Mouse (Mus musculus): ENCODE measurements around the gene Evx2. TPM values are rescaled to one million over a fixed set of nuclear protein-coding genes. Genes with fewer than 3 reads are reported as not detected.

Evx2 gene
- total RNA-seq, 2 experiments from 2014 or later: not detected

GRCm38 (mm10) chr2:74696442-74697335, 37.3 kb upstream of the Evx2 start:
- ATAC-seq (replicated peaks; ENCODE audit: low FRiP score, poor library complexity, severe bottlenecking): no peak

- ATAC-seq (replicated peaks; ENCODE audit: low FRiP score, poor library complexity, severe bottlenecking): no peak
Observed at GRCm38 (mm10) chr2:74695813-74696430, 36.6 kb upstream of the Evx2 start.

DNA sequence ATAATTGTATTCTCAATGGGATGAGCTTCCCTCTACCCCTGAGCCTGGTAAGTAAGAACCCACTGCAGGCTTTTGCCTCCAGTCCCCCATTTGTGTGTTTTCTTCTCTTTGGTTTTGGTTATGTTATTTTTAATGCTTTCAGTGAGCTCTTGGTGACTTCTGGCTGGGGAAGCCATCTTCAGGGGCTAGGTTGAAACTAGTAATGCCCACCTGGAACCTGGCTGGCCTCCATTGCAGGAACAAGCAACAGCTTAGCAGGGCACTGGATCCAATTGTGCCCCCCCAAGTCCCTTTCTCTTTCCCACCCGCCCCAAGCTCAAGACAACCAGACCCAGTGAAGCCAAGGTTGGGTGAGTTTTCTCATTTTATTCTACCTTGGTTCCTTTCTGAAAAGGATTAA, 36.0 kb upstream of the Evx2 start:
- ATAC-seq (replicated peaks; ENCODE audit: low FRiP score, poor library complexity, severe bottlenecking): no peak

- no peak for ATAC-seq (replicated peaks; ENCODE audit: low FRiP score, poor library complexity, severe bottlenecking)
Observed at GRCm38 (mm10) chr2:74694066-74694465, 34.7 kb upstream of the Evx2 start.

DNA sequence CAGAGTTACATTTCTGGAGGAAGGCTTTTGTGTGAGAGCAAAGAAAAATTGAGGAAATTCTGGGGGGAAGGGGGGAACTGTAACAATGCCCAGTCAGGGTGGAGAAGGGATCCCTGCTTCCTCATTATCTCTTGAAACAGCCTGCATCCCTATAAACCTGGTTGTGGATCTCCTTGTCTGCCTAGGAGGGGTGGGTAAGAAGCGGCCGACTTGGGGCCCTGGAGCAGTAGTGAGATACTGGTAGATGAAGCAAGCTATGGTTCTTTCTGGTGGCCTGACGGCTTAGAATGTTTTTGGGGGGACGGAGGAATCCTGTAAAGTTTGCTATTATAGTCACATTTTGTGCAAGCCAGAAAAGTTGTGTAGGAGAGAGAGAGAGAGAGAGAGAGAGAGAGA, 34.1 kb upstream of the Evx2 start:
- ATAC-seq (replicated peaks; ENCODE audit: low FRiP score, poor library complexity, severe bottlenecking): no peak

GRCm38 (mm10) chr2:74692808-74693431, 33.6 kb upstream of the Evx2 start:
- ATAC-seq (replicated peaks; ENCODE audit: low FRiP score, poor library complexity, severe bottlenecking): no peak

DNA sequence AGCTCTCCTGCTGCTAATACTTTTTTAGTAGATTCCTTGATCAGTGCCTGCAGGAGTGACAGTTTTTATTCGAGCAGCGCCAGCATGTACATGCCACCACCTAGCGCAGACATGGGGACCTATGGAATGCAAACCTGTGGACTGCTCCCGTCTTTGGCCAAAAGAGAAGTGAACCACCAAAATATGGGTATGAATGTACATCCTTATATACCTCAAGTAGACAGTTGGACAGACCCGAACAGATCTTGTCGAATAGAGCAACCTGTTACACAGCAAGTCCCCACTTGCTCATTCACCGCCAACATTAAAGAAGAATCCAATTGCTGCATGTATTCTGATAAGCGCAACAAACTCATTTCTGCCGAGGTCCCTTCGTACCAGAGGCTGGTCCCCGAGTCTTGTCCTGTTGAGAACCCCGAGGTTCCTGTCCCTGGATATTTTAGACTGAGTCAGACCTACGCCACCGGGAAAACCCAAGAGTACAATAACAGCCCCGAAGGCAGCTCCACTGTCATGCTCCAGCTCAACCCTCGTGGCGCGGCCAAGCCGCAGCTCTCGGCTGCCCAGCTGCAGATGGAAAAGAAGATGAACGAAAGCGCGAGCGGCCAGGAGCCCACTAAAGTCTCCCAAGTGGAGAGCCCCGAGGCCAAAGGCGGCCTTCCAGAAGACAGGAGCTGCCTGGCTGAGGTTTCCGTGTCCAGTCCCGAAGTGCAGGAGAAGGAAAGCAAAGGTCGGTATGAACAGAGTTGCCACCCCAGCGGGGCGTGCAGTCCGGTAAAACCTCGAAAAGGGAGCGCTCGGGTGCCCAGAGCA, 32.8 kb upstream of the Evx2 start:
- ATAC-seq (replicated peaks; ENCODE audit: low FRiP score, poor library complexity, severe bottlenecking): no peak

- no peak for ATAC-seq (replicated peaks; ENCODE audit: low FRiP score, poor library complexity, severe bottlenecking)
Observed at GRCm38 (mm10) chr2:74691022-74691951, 31.9 kb upstream of the Evx2 start, which contains the start of gene Hoxd10. Gene Hoxd10, plus strand, starts transcription at chr2:74691924.

- no peak for ATAC-seq (replicated peaks; ENCODE audit: low FRiP score, poor library complexity, severe bottlenecking)
Observed at GRCm38 (mm10) chr2:74690338-74690716, 31.0 kb upstream of the Evx2 start.

DNA sequence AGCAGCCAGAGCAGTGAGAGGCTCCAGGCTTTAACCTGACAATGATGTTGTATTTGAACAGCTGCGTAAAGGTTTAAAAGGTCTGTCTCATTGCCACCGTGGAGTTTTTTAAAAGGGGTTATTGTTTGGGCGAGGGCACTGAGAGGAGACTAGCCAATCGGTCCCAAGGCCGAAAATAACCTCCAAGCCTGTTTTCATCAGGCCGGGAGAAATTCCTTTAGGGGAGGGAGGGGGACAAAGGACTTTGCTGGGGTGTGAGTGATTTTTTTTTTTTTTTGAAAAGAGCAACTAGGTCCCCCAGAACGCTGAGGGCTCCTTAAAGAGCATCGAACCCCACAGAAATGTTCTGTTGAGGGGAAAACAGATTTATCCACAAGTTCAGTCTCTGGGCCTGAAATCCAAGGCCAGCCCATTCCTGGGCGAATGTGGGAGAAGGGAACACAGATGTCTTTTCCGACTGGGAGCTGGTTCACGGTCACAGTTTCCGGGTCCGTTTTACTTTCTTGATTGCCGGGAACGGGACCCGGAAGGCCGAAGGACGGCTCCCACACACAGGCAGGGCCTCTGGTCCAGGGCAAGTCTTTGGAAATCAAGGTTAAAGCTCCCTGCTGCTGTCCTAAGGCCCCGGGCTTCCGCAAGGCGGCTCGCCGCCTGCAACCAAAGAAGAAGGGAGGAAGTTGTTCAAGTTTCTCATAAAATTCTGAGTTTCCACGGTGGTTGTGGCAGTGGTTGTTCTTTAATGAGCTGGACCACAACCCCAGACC, 30.4 kb upstream of the Evx2 start:
- no peak for ATAC-seq (replicated peaks; ENCODE audit: low FRiP score, poor library complexity, severe bottlenecking)

DNA sequence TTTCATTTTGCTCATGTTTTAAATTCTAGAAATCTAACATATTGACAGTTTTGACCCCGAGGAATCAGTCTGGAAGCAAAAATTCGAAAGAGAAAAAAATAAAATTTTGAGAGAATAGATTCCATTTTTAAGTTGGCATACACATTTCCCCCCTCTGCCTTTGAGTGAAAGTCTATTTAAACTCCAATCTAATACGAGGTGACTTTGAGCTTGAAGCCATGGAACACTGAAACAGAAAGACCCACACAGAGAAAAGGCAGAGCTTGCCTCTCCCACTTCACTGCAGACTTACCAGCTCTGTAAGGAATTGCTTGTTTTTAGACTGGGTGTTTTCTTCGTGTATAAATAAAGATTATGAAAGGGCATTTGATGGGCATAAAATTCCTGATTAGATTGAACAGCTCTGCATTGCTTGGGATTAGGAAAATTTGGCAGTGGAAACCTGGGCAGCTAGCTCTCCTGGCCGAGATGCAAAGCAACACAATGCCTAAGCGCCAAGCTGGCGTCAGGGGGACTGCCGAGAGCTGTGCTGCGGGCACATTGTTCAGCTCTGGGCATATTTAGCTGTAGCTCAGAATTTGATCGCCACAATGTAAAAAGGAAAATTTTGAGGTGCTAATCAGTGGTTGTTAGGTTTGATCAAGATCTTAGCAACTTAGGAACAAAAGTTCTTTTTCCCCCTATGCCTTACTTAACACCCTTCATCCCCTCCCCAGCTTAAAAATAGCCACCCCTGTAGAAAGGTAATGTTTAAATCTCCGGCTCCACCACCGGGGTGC, 29.6 kb upstream of the Evx2 start:
- no peak for ATAC-seq (replicated peaks; ENCODE audit: low FRiP score, poor library complexity, severe bottlenecking)

DNA sequence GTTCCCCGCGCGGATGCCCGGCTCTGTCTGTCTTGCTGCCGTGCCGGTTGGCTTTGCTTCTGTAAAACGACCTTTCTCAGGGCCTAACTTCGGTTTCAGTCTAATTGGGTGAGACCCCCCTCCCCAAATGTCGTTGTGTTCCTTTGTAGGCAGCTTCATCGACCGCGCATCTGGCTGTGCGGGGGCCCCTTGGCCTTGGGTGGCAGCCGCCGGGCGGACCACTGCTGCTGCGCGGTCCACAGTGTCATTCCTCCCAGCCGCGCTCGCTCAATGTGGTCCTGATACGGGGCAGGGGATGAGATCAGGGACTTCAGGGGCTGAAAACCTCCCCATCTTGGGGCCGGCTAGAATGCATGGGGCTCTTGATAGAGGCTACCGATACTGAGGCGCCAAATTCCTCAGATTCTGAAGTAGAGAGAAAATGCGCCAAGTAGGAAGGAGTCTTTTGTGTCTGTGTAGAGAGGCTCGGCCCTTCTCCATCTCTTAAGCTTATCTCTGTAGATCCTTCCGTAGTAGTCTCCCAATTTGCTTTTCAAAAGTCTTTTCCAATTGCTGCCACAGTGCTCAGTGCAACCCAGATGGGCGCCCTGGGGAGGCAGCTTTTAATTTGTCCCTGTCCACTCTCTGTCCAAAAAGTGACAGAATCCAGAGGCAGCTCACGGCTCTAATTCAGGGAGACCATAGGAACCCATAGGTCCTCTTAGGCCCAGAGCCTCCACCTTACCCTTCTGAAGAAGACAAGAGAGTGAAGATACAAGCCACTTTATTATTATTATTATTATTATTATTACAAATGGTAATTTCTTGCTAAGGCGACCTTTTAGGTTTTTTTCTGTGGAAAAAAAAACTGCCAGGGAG, 28.6 kb upstream of the Evx2 start:
- no peak for ATAC-seq (replicated peaks; ENCODE audit: low FRiP score, poor library complexity, severe bottlenecking)

DNA sequence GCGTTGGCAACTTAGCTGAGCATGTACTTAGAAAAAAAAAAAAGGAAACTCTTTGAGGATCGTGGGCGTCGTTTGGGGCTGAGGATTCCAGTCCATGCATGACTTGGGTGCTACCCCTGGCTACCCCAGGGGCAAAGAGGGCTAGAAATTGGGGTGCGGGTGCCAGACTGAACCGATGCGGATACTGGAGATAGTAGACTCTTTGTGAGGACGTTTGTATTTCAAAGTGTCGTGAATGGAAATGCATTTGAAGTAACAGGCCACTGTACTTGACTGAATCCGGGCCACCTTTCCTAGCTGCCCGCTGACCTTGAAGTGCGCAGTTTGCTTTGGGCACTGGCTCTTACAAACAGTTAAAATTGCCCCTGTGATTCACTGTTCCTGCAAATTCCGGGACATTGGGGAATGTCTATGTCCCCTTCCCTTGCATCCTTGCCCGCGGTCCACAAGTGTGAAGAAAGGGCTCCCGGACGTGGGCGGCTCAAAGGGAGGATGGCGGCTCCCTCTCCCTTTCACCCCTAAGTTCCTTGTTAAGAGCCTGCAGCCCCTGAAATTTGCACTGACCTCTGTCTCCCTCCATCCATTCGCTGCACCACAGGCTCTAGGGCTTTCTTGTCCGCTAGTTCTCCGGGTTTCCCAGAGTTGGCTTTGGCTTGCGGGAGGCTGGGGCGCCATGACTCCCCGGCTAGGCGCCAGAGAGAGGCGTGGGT, 27.8 kb upstream of the Evx2 start:
- ATAC-seq (replicated peaks; ENCODE audit: low FRiP score, poor library complexity, severe bottlenecking): no peak

- no peak for ATAC-seq (replicated peaks; ENCODE audit: low FRiP score, poor library complexity, severe bottlenecking)
Observed at GRCm38 (mm10) chr2:74686301-74686987, 27.1 kb upstream of the Evx2 start.

- no peak for ATAC-seq (replicated peaks; ENCODE audit: low FRiP score, poor library complexity, severe bottlenecking)
Observed at GRCm38 (mm10) chr2:74685059-74685603, 25.8 kb upstream of the Evx2 start.

Data from erythroblast, adult 5-6 weeks (primary cell).